Mouse (Mus musculus) heart, postnatal 0 days (tissue): ENCODE measurements around the gene Tas2r121. TPM values are rescaled to one million over a fixed set of nuclear protein-coding genes. Genes with fewer than 3 reads are reported as not detected.
"Not testable (repeated sequence)": the region's sequence is repeated elsewhere in the genome, so short reads cannot be mapped to it uniquely, and the experiment has no call there.

ENCODE experiments used
- ATAC-seq: fragments of 200-750 bp; cut with Nextera tagmentation; 2 replicates; pipeline ENCODE4 v1.8.0; 2017; ENCODE audit warnings: low read depth, moderate number of reproducible peaks, moderate library complexity; ENCODE audit not compliant: insufficient read depth
- DNase-seq: peaks from one replicate; pipeline ENCODE4 v3.0.0-alpha.2; 2016; ENCODE audit warnings: low spot score
- H3K27ac ChIP-seq: fragments of 300-500 bp; sonication (generic); 2 replicates; pipeline ENCODE4 v1.5.1; 2014; ENCODE audit warnings: low read depth, mild to moderate bottlenecking
- H3K27me3 ChIP-seq: fragments of 300-500 bp; sonication (generic); 2 replicates; pipeline ENCODE4 v1.6.1; 2014; ENCODE audit warnings: low read length, mixed read lengths; ENCODE audit not compliant: control insufficient read depth, insufficient read depth
- H3K36me3 ChIP-seq: fragments of 300-500 bp; sonication (generic); replicated peaks from 2 replicates; pipeline ENCODE4 v1.6.1; 2014; ENCODE audit warnings: low read length, mixed read lengths; ENCODE audit not compliant: control insufficient read depth, insufficient read depth
- H3K4me1 ChIP-seq: fragments of 300-500 bp; sonication (generic); 2 replicates; pipeline ENCODE4 v1.6.1; 2014; ENCODE audit warnings: antibody characterized with exemption; ENCODE audit not compliant: control insufficient read depth, insufficient read depth
- H3K4me2 ChIP-seq: fragments of 300-500 bp; sonication (generic); 2 replicates; pipeline ENCODE4 v1.6.1; 2014; ENCODE audit warnings: low read depth, mild to moderate bottlenecking, low read length, moderate library complexity
- H3K4me3 ChIP-seq: fragments of 300-500 bp; sonication (generic); 2 replicates; pipeline ENCODE4 v1.5.1; 2014; ENCODE audit warnings: low read depth, low read length
- H3K9ac ChIP-seq: fragments of 300-500 bp; sonication (generic); replicated peaks from 2 replicates; pipeline ENCODE4 v1.6.1; 2014; ENCODE audit warnings: low read depth, low read length, mixed read lengths
- H3K9me3 ChIP-seq: fragments of 300-500 bp; sonication (generic); replicated peaks from 2 replicates; pipeline ENCODE4 v1.6.1; 2016; ENCODE audit warnings: low read length; ENCODE audit not compliant: control insufficient read depth
- CTCF ChIP-seq: IDR thresholded peaks from 2 replicates; pipeline ENCODE4 v1.5.1; 2016; ENCODE audit warnings: antibody characterized with exemption, control low read depth, low read depth
- EP300 ChIP-seq: IDR thresholded peaks from 2 replicates; pipeline ENCODE4 v1.6.1; 2016; ENCODE audit warnings: antibody characterized with exemption, low read depth
- WGBS: fragments of 180-500 bp; shearing (Covaris S2); extraction: QIAGEN DNeasy Blood & Tissue Kit; methylation state at CpG from one replicate; pipeline ENCODE4 v1.1.7; 2014; 5-methylcytosine and 5-hydroxymethylcytosine counted together
- polyA plus RNA-seq: library from polyadenylated mRNA; unstranded; fragments of >200 nt; fragmentation: Nextera tagmentation; extraction: Ambion mirVana; gene quantifications from 2 replicates; pipeline ENCODE4 v1.2.1, GENCODE M21; 2015
- total RNA-seq: library from RNA; depleted of rRNA; stranded (reverse); fragments of >200 nt; gene quantifications from 2 replicates; pipeline ENCODE4 v1.2.3, GENCODE M21; 2014; ENCODE audit warnings: low replicate concordance; rRNA removed

Tas2r121 gene
- total RNA-seq (not detected in 2 replicates), polyA plus RNA-seq (not detected in 2 replicates)

- Histone ChIP-seq H3K9me3 (no peaks in the 10 kb centered on the region), H3K27me3 (no peaks in the 10 kb centered on the region), H3K9ac (no peak within 1 kb of the TSS), H3K4me1 (no peaks in the 10 kb centered on the region), H3K4me2 (no peak within 1 kb of the TSS), H3K27ac (no peak within 1 kb of the TSS), H3K4me3 (no peak within 1 kb of the TSS), H3K36me3 (no peaks in the 10 kb centered on the region)
- WGBS = 73% methylated on average over 1 of the region's 1 CpGs
- ATAC-seq (no peak), DNase-seq (no peak)
- no peak for TF ChIP-seq EP300
- no peak for TF ChIP-seq CTCF
These were observed at the start of gene Tas2r121 for GRCm38 (mm10) chr6:132700907-132701306. Tas2r121 (minus strand) TSS chr6:132701007.

GRCm38 (mm10) chr6:132750206-132750605 lies 49.4 kb upstream of the Tas2r121 start:
- H3K9me3 ChIP-seq = no peaks in the 10 kb centered on the region
- H3K27ac ChIP-seq = no peak overlapping the region
- no peaks in the 10 kb centered on the region for H3K36me3 ChIP-seq
- ATAC-seq (no peak), DNase-seq (no peak)
- no peak overlapping the region for H3K4me2 ChIP-seq
- WGBS = 52% methylated on average over 2 of the region's 2 CpGs
- TF ChIP-seq EP300 (no peak), CTCF (no peak)
- no peak overlapping the region for H3K4me3 ChIP-seq
- no peak overlapping the region for H3K9ac ChIP-seq
- H3K4me1 ChIP-seq = no peaks in the 10 kb centered on the region
- no peaks in the 10 kb centered on the region for H3K27me3 ChIP-seq

GRCm38 (mm10) chr6:132737935-132738334 lies 37.1 kb upstream of the Tas2r121 start, which contains the start of gene Tas2r115:
Tas2r115 (minus strand) TSS chr6:132738035.
- H3K27me3 ChIP-seq = no peaks in the 10 kb centered on the region
- no peak within 1 kb of the TSS for H3K4me2 ChIP-seq
- H3K4me1 ChIP-seq = no peaks in the 10 kb centered on the region
- ATAC-seq (no peak), DNase-seq (no peak)
- H3K4me3 ChIP-seq = no peak within 1 kb of the TSS
- no peak within 1 kb of the TSS for H3K9ac ChIP-seq
- H3K27ac ChIP-seq = no peak within 1 kb of the TSS
- no peak for TF ChIP-seq EP300
- TF ChIP-seq CTCF = no peak
- no peaks in the 10 kb centered on the region for H3K9me3 ChIP-seq
- no peaks in the 10 kb centered on the region for H3K36me3 ChIP-seq
- WGBS = 51% methylated on average over 2 of the region's 2 CpGs

- Histone ChIP-seq H3K4me1 (no peaks in the 10 kb centered on the region), H3K9me3 (no peaks in the 10 kb centered on the region), H3K36me3 (no peaks in the 10 kb centered on the region), H3K4me2 (no peak within 1 kb of the TSS), H3K4me3 (no peak within 1 kb of the TSS), H3K27me3 (no peaks in the 10 kb centered on the region), H3K9ac (no peak within 1 kb of the TSS), H3K27ac (no peak within 1 kb of the TSS)
- TF ChIP-seq EP300 (no peak), CTCF (no peak)
- DNase-seq = no peak
- ATAC-seq = no peak
- WGBS = 58% methylated on average over 3 of the region's 3 CpGs
These were observed 11.0 kb upstream of the Tas2r121 start, which contains the start of gene Tas2r122 for GRCm38 (mm10) chr6:132711828-132712227. Tas2r122 (minus strand) TSS chr6:132711928.

DNA sequence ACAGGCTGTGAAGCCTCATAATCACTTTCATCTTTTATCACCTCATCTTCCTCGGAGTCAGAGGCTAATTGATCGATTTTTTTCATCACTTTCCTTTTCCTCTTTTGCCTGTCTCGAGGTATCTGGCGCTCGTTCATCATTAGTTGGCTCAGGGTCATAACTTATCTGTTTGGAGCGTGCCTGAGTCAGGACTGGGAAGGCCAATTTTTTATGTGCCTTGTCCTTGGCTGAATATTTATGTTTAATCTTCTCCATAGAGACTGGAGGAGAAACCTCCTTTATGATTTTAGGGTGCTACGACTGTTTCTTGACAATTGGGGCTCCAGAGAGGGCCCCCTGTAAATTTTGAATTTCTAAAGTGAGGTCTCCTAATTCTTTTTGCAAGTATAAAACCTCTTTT lies 9.2 kb downstream of the Tas2r121 start:
- ATAC-seq = not testable (repeated sequence)

GRCm38 (mm10) chr6:132656653-132657052 lies 44.2 kb downstream of the Tas2r121 start, which contains the start of gene Tas2r120:
Tas2r120 (plus strand) TSS chr6:132656953.
- ATAC-seq = no peak
- Histone ChIP-seq H3K4me1 (no peaks in the 10 kb centered on the region), H3K9me3 (no peaks in the 10 kb centered on the region), H3K9ac (no peak within 1 kb of the TSS), H3K27ac (no peak within 1 kb of the TSS), H3K4me3 (no peak within 1 kb of the TSS), H3K36me3 (no peaks in the 10 kb centered on the region), H3K4me2 (no peak within 1 kb of the TSS), H3K27me3 (no peaks in the 10 kb centered on the region)
- TF ChIP-seq CTCF (no peak), EP300 (no peak)
- no peak for DNase-seq

More for the DNA sequence above, 9.2 kb downstream of the Tas2r121 start:
- H3K9me3 ChIP-seq, H3K36me3 ChIP-seq, DNase-seq, H3K27me3 ChIP-seq, H3K4me2 ChIP-seq, H3K4me1 ChIP-seq, H3K9ac ChIP-seq, H3K27ac ChIP-seq, H3K4me3 ChIP-seq: not testable (repeated sequence)
- WGBS = 67% methylated on average over 7 of the region's 7 CpGs
